Mouse (Mus musculus) myocyte (in vitro differentiated cells): ENCODE results near the gene Cldn3.

ENCODE experiments used
- CEBPB ChIP-seq: IDR thresholded peaks from 2 replicates; pipeline ENCODE4 v1.6.1; 2011; ENCODE audit warnings: mild to moderate bottlenecking, moderate library complexity; ENCODE audit not compliant: poor library complexity, insufficient read depth, severe bottlenecking
- E2F4 ChIP-seq: IDR thresholded peaks from one replicate; pipeline ENCODE4 v1.6.1; 2011; ENCODE audit warnings: mild to moderate bottlenecking, control low read depth, moderate library complexity; ENCODE audit not compliant: insufficient read depth
- MAX ChIP-seq: IDR thresholded peaks from one replicate; pipeline ENCODE4 v1.6.1; 2011; ENCODE audit warnings: low read depth, mild to moderate bottlenecking, control low read depth
- MYOD1 ChIP-seq, 3 experiments: IDR thresholded peaks; one replicate each; pipeline ENCODE4 v1.6.1; 2011; ENCODE audit warnings: control low read depth in 2 of 3, low read depth in 2 of 3, mild to moderate bottlenecking in 2 of 3, moderate library complexity in 1 of 3; ENCODE audit not compliant: insufficient read length in 2 of 3, control insufficient read depth in 1 of 3
- MYOG ChIP-seq, 3 experiments: IDR thresholded peaks; one replicate each; pipeline ENCODE4 v1.6.1; 2011; ENCODE audit warnings: control low read depth in 2 of 3, low read depth in 2 of 3, mild to moderate bottlenecking in 2 of 3; ENCODE audit not compliant: insufficient read length in 2 of 3, control insufficient read depth in 1 of 3, insufficient read depth in 1 of 3
- POLR2A ChIP-seq: IDR thresholded peaks from one replicate; pipeline ENCODE4 v1.6.1; 2011; ENCODE audit warnings: low read depth, mild to moderate bottlenecking, control low read depth, moderate library complexity; ENCODE audit not compliant: insufficient read length
- POLR2AphosphoS2 ChIP-seq: IDR thresholded peaks from one replicate; pipeline ENCODE4 v1.6.1; 2011; ENCODE audit warnings: low read depth, control low read depth; ENCODE audit not compliant: insufficient read length
- TCF3 ChIP-seq: IDR thresholded peaks from one replicate; pipeline ENCODE4 v1.6.1; 2011; ENCODE audit warnings: low read depth, control low read depth; ENCODE audit not compliant: insufficient read length
- USF1 ChIP-seq: IDR thresholded peaks from one replicate; pipeline ENCODE4 v1.6.1; 2011; ENCODE audit warnings: low read depth, mild to moderate bottlenecking, control low read depth, moderate library complexity

- no peak for TF ChIP-seq MAX
- no peak for TF ChIP-seq POLR2AphosphoS2
- TF ChIP-seq CEBPB = no peak
- TF ChIP-seq E2F4 = no peak
- no peak for TF ChIP-seq POLR2A
- TF ChIP-seq USF1 = no peak
- TF ChIP-seq MYOD1 (IDR thresholded peaks at IDR 0.05; ENCODE audit: control insufficient read depth in 1 of 3, insufficient read length in 2 of 3, low read depth in 2 of 3) = no peak
- no peak for TF ChIP-seq MYOG (IDR thresholded peaks at IDR 0.05; ENCODE audit: control insufficient read depth in 1 of 3, insufficient read depth in 1 of 3, insufficient read length in 2 of 3, low read depth in 2 of 3)
- TF ChIP-seq TCF3 = no peak
Observed at GRCm38 (mm10) chr5:134985633-134986297, at the start of gene Cldn3.
